Mouse (Mus musculus): ENCODE results near the gene Rsg1.

- TF ChIP-seq CTCF (IDR thresholded peaks at IDR 0.05; ENCODE audit: extremely low read depth, insufficient read length, insufficient replicate concordance, low read depth, low read length) (no peak), POLR2A (IDR thresholded peaks at IDR 0.05; ENCODE audit: low read depth, low read length) (no peak)
Observed at GRCm38 (mm10) chr4:141180831-141181230, 32.9 kb upstream of the Rsg1 start.
